Mouse (Mus musculus): ENCODE data around the gene Prtn3.

Prtn3 gene

GRCm38 (mm10) chr10:79874290-79874862, at the start of gene Prtn3, which contains the start of gene Plppr3:
Gene Prtn3 (plus strand): TSS chr10:79874476.
Gene Plppr3 (minus strand): TSS chr10:79874634.
- DNase-seq, result no peak

- no peak for DNase-seq
Observed at GRCm38 (mm10) chr10:79831583-79831982, 42.7 kb upstream of the Prtn3 start.

- DNase-seq, result no peak
Observed at GRCm38 (mm10) chr10:79832026-79832785, 42.1 kb upstream of the Prtn3 start.

GRCm38 (mm10) chr10:79832786-79833181, 41.5 kb upstream of the Prtn3 start:
- no peak for DNase-seq

GRCm38 (mm10) chr10:79834769-79835398, 39.4 kb upstream of the Prtn3 start:
- DNase-seq, result peak; percentile 72

- no peak for DNase-seq
Observed at GRCm38 (mm10) chr10:79836918-79837317, 37.4 kb upstream of the Prtn3 start.

GRCm38 (mm10) chr10:79838151-79838550, 36.1 kb upstream of the Prtn3 start:
- no peak for DNase-seq

- no peak for DNase-seq
Observed at GRCm38 (mm10) chr10:79840091-79840490, 34.2 kb upstream of the Prtn3 start.

- DNase-seq, result peak; percentile 48
Observed at GRCm38 (mm10) chr10:79840644-79841551, 33.4 kb upstream of the Prtn3 start.

GRCm38 (mm10) chr10:79842322-79842721, 32.0 kb upstream of the Prtn3 start:
- no peak for DNase-seq

- no peak for DNase-seq
Observed at GRCm38 (mm10) chr10:79843476-79843875, 30.8 kb upstream of the Prtn3 start.

GRCm38 (mm10) chr10:79846553-79846952, 27.7 kb upstream of the Prtn3 start:
- DNase-seq, result no peak

- DNase-seq, result no peak
Observed at GRCm38 (mm10) chr10:79849941-79850628, 24.2 kb upstream of the Prtn3 start.

- no peak for DNase-seq
Observed at GRCm38 (mm10) chr10:79851653-79852052, 22.6 kb upstream of the Prtn3 start.

GRCm38 (mm10) chr10:79852107-79852789, 22.0 kb upstream of the Prtn3 start:
- DNase-seq, result no peak

- no peak for DNase-seq
Observed at GRCm38 (mm10) chr10:79852827-79853226, 21.4 kb upstream of the Prtn3 start.

- peak; percentile 85 for DNase-seq
Observed at GRCm38 (mm10) chr10:79853392-79853791, 20.9 kb upstream of the Prtn3 start.

GRCm38 (mm10) chr10:79853860-79854795, 20.1 kb upstream of the Prtn3 start, which contains the start of gene Ptbp1:
Gene Ptbp1 (plus strand): TSS chr10:79854427.
- DNase-seq, result peak; percentile 98

GRCm38 (mm10) chr10:79854801-79855541, 19.3 kb upstream of the Prtn3 start:
- peak; percentile 71 for DNase-seq

Data from cerebellum, adult 11 months (tissue).